ENCODE assay signal across 10 mouse cellular contexts in the genomic region with DNA sequence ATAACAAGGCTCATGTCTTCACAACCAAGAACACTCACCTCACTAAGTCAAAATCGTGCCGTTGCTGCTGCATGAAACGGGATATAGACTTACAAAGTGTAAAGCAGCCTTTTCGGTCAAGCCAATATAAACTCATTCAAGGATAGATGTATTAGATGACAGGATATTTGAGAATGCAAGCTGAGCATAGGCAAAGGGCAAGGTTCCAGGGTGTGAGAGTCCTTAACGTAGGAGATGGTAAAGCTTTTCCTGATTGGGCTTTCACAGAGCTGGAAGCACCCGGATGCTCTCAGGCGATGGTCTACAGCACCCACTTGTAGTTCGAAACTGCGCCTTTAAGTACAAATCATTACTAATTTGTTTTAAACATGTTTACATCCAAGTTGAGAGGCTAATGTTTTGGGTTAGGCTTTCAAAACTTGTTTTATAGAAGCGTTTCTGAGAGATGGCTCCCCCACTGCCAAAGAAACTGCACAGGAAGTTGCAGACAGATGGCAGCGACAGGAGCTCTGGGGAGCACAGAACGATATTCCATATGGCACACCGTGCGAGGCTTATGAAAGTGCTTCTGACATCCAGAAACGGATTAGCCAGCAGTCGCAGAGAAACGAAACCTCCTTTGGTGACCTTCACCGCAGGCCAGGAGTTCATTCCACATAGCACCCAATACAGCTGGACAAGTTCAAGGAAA. TPM values are rescaled to one million over a fixed set of nuclear protein-coding genes. Genes with fewer than 3 reads are reported as not detected.
DNase-seq lines count a peak whose midpoint lies in the region; ATAC-seq lines count a peak whose summit lies in the region.
"Had no signal": no experiment of that assay in that cellular context is flagged by ENCODE, and none has a peak within 500 bp of the region (broad histone marks: within the 10 kb centered on the region; RNA-seq: fewer than 3 reads in every experiment).

No protein-coding gene starts in this region.

- no peaks in the 10 kb centered on the region for H3K27me3 ChIP-seq in forebrain, embryonic 13.5 days
- H3K27me3 ChIP-seq in forebrain, embryonic 12.5 days, result no peaks in the 10 kb centered on the region
- H3K27me3 ChIP-seq: embryonic facial prominence, embryonic 13.5 days had no signal

- H3K4me1 ChIP-seq in forebrain, embryonic 13.5 days, result no peaks in the 10 kb centered on the region
- no peaks in the 10 kb centered on the region for H3K4me1 ChIP-seq in forebrain, embryonic 12.5 days
- H3K4me1 ChIP-seq: embryonic facial prominence, embryonic 13.5 days had no signal

- no peak overlapping the region for H3K4me3 ChIP-seq in forebrain, embryonic 13.5 days
- no peak overlapping the region for H3K4me3 ChIP-seq in forebrain, embryonic 12.5 days (replicated peaks)
- H3K4me3 ChIP-seq: embryonic facial prominence, embryonic 13.5 days had no signal

- H3K27ac ChIP-seq in forebrain, embryonic 13.5 days, result no peak overlapping the region
- no peak overlapping the region for H3K27ac ChIP-seq in forebrain, embryonic 12.5 days
- H3K27ac ChIP-seq: embryonic facial prominence, embryonic 13.5 days had no signal

- intact Hi-C loops in gastrocnemius, postnatal 36 days (cut with DNase I), result no loop called here

- DNase-seq in adrenal gland, postnatal 14 days, result peak; percentile 23
- DNase-seq in cerebellum, postnatal 36 days, result peak; percentile 79 to 82
- peak; percentile 60 to 63 for DNase-seq in layer of hippocampus, postnatal 25 days (ENCODE audit: extremely low spot score in 1 of 2, low spot score in 1 of 2)
- no peak for DNase-seq in spleen, postnatal 4 days (ENCODE audit: low spot score in 2 of 2)
- DNase-seq in heart, adult 18-20 months, result no peak
- DNase-seq in gastrocnemius, postnatal 36 days, result no peak
- DNase-seq: kidney, postnatal 4 days had no signal

- no peaks in the 10 kb centered on the region for H3K36me3 ChIP-seq in forebrain, embryonic 13.5 days (ENCODE audit: poor library complexity, severe bottlenecking)
- no peaks in the 10 kb centered on the region for H3K36me3 ChIP-seq in forebrain, embryonic 12.5 days (replicated peaks)
- H3K36me3 ChIP-seq: embryonic facial prominence, embryonic 13.5 days had no signal

- WGBS in forebrain, embryonic 13.5 days, result 87% methylated on average over 18 of the region's 18 CpGs
- WGBS in forebrain, embryonic 12.5 days, result 87% methylated on average over 18 of the region's 18 CpGs

- ATAC-seq in forebrain, embryonic 13.5 days, result peak; percentile 86
- ATAC-seq in forebrain, embryonic 12.5 days (ENCODE audit: low FRiP score), result no peak

- H3K4me2 ChIP-seq in forebrain, embryonic 13.5 days, result no peak overlapping the region
- no peak overlapping the region for H3K4me2 ChIP-seq in forebrain, embryonic 12.5 days
- H3K4me2 ChIP-seq: embryonic facial prominence, embryonic 13.5 days had no signal

- H3K9ac ChIP-seq in forebrain, embryonic 13.5 days, result no peak overlapping the region
- no peak overlapping the region for H3K9ac ChIP-seq in forebrain, embryonic 12.5 days
- H3K9ac ChIP-seq: embryonic facial prominence, embryonic 13.5 days had no signal

- no peaks in the 10 kb centered on the region for H3K9me3 ChIP-seq in forebrain, embryonic 13.5 days (replicated peaks)
- H3K9me3 ChIP-seq in forebrain, embryonic 12.5 days, result no peaks in the 10 kb centered on the region
- H3K9me3 ChIP-seq: embryonic facial prominence, embryonic 13.5 days had no signal

RNA-seq across cellular contexts. Expression of gene Rell1, which starts 54.1 kb away (rescaled TPM):
- 14.1 and 14.4 TPM in 2 replicates for polyA plus RNA-seq in forebrain, embryonic 13.5 days (2015; fragmentation: Nextera tagmentation; extraction: Ambion mirVana)
- polyA plus RNA-seq in forebrain, embryonic 12.5 days (2016; fragmentation: Nextera tagmentation; extraction: Ambion mirVana), result 15.8 and 16.5 TPM in 2 replicates
- 46.5 and 50.0 TPM in 2 replicates for total RNA-seq in adrenal gland, postnatal 14 days (2021)
- total RNA-seq in layer of hippocampus, postnatal 25 days (2021), result 10 to 100 TPM; 11.3 to 13.1 TPM
- total RNA-seq in heart, adult 18-20 months (2021), result 10 to 100 TPM in 1 of 2 experiments, 1 to 10 TPM in 1; 9.4 to 10.0 TPM
- 10 to 100 TPM in 1 of 2 experiments, 1 to 10 TPM in 1; 9.7 to 10.2 TPM for total RNA-seq in gastrocnemius, postnatal 36 days (2021)

Comparison
In these comparisons a context has a peak if more than half of its experiments do, and no peak if none do; other contexts are left out.
1. DNase-seq: peak in adrenal gland, postnatal 14 days (single experiment), cerebellum, postnatal 36 days (2 of 2) and layer of hippocampus, postnatal 25 days (2 of 2); none in spleen, postnatal 4 days (0 of 2), heart, adult 18-20 months (0 of 2) and gastrocnemius, postnatal 36 days (0 of 2).